Mouse (Mus musculus) olfactory bulb, adult 2 months (tissue): ENCODE measurements at regions not wholly inside any gene's neighbourhood (a gene's known extent, or its start where the extent isn't known, plus 50 kb on each side); places are given as distances from the start of the nearest gene placed in this dataset.

Source experiments
- CTCF ChIP-seq: fragments of 200-500 bp; IDR thresholded peaks from 2 replicates; pipeline ENCODE4 v1.5.1; 2012; ENCODE audit warnings: low read depth, mild to moderate bottlenecking, low read length, moderate library complexity; ENCODE audit not compliant: insufficient read depth
- POLR2A ChIP-seq: fragments of 200-500 bp; IDR thresholded peaks from 2 replicates; pipeline ENCODE4 v1.6.1; 2012; ENCODE audit warnings: mild to moderate bottlenecking, low read depth, low read length, moderate library complexity; ENCODE audit not compliant: insufficient read depth

GRCm38 (mm10) chr12:10567881-10568280 lies 177.3 kb downstream of the Rdh14 start:
- TF ChIP-seq POLR2A: no peak
- TF ChIP-seq CTCF: no peak
